Comparison of ENCODE assay signal across 12 mouse cellular contexts in the genomic region with DNA sequence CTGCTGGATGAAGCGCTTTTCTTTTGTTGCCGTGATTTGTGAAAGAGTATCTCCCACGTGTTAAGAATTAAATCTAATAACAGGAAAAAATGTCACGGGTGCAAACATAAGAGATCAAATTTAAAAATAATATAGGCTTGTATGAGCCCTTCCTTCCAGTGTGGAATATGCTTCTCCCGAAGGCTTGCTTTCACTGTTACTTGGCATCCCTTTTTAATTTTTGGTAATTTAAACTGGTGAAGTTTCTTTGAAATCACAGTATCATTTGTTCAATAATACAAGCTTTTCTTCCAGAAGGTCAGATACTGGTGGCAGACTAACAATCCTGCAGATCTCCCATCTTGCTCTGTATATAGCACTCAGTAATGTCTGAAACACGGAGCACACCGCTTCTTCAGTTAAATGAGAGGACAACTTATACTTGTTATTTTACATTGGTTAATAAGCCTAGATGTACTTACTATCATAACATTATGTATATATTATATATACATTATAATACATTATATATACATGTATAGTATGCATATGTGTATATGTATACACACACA.
A peak's percentile ranks its signal among the peaks of the same experiment; 100 is the strongest.
DNase-seq lines count a peak whose midpoint lies in the region; ATAC-seq and TF ChIP-seq lines count a peak whose summit lies in the region.
"Had no signal": no experiment of that assay in that cellular context is flagged by ENCODE, and none has a peak within 500 bp of the region (broad histone marks: within the 10 kb centered on the region; RNA-seq: fewer than 3 reads in every experiment).

No protein-coding gene starts in this region.

- peak overlapping the region; percentile 12; the same call in 1 of the 2 replicates for H3K9ac ChIP-seq in forebrain, embryonic 12.5 days
- H3K9ac ChIP-seq in hindbrain, embryonic 13.5 days: no peak overlapping the region
- H3K9ac ChIP-seq in midbrain, embryonic 14.5 days (replicated peaks; ENCODE audit: low read length): 0 out of 2 replicates have a peak overlapping the region, but pooled peaks have one; percentile 9

- no peak for TF ChIP-seq POLR2A in brain, embryonic 14.5 days (IDR thresholded peaks at IDR 0.05; ENCODE audit: borderline replicate concordance, extremely low read depth, insufficient read depth, insufficient read length, poor library complexity, severe bottlenecking)

- TF ChIP-seq CTCF in brain, embryonic 14.5 days (IDR thresholded peaks at IDR 0.05; ENCODE audit: borderline replicate concordance, extremely low read depth, insufficient read depth, insufficient read length): no peak
- TF ChIP-seq CTCF in gastrocnemius, adult 2 months (IDR thresholded peaks at IDR 0.05): no peak

- intact Hi-C loops in gastrocnemius, adult 2 months (cut with DNase I): no loop called here

- H3K4me2 ChIP-seq in forebrain, embryonic 12.5 days: peak overlapping the region; percentile 32
- H3K4me2 ChIP-seq in hindbrain, embryonic 13.5 days: peak overlapping the region; percentile 4; the same call in 1 of the 2 replicates
- peak overlapping the region; percentile 26 for H3K4me2 ChIP-seq in midbrain, embryonic 14.5 days (ENCODE audit: low read length)

- DNase-seq in brain, embryonic 14.5 days (ENCODE audit: low read depth): peak; percentile 29
- no peak for DNase-seq in midbrain, embryonic 14.5 days
- DNase-seq in cerebellum, adult 9-10 months: no peak
- no peak for DNase-seq in spleen, postnatal 10 days (ENCODE audit: low spot score in 2 of 2)
- DNase-seq in gastrocnemius, adult 2 months: no peak
- DNase-seq: adrenal gland, adult 8-10 months; lung, postnatal 14 days; thymus, postnatal 36 days had no signal

- no peaks in the 10 kb centered on the region for H3K9me3 ChIP-seq in forebrain, embryonic 12.5 days
- no peaks in the 10 kb centered on the region for H3K9me3 ChIP-seq in hindbrain, embryonic 13.5 days
- no peaks in the 10 kb centered on the region for H3K9me3 ChIP-seq in midbrain, embryonic 14.5 days (ENCODE audit: control insufficient read depth, low read length)

- H3K36me3 ChIP-seq in forebrain, embryonic 12.5 days (replicated peaks): no peaks in the 10 kb centered on the region
- H3K36me3 ChIP-seq in hindbrain, embryonic 13.5 days: no peaks in the 10 kb centered on the region
- H3K36me3 ChIP-seq in midbrain, embryonic 14.5 days (ENCODE audit: control insufficient read depth, insufficient read depth, low read length): no peaks in the 10 kb centered on the region

- 0 out of 2 replicates have a peak overlapping the region, but pooled peaks have one; percentile 19 for H3K27ac ChIP-seq in forebrain, embryonic 12.5 days
- H3K27ac ChIP-seq in hindbrain, embryonic 13.5 days: peak overlapping the region; percentile 73
- peak overlapping the region; percentile 69 for H3K27ac ChIP-seq in midbrain, embryonic 14.5 days (replicated peaks; ENCODE audit: low read depth, low read length)
- no peak overlapping the region for H3K27ac ChIP-seq in gastrocnemius, adult 2 months
- H3K27ac ChIP-seq: left cerebral cortex, adult 2 months had no signal

- no peaks in the 10 kb centered on the region for H3K27me3 ChIP-seq in forebrain, embryonic 12.5 days
- no peaks in the 10 kb centered on the region for H3K27me3 ChIP-seq in hindbrain, embryonic 13.5 days
- no peaks in the 10 kb centered on the region for H3K27me3 ChIP-seq in midbrain, embryonic 14.5 days (ENCODE audit: control insufficient read depth, insufficient read depth, low read length)

- H3K4me1 ChIP-seq in forebrain, embryonic 12.5 days: peaks cover 12% of the 10 kb centered on the region
- H3K4me1 ChIP-seq in hindbrain, embryonic 13.5 days (replicated peaks): peaks cover 14% of the 10 kb centered on the region
- 0 out of 2 replicates have a peak, but pooled peaks cover 7% of the 10 kb centered on the region for H3K4me1 ChIP-seq in midbrain, embryonic 14.5 days (ENCODE audit: control insufficient read depth, insufficient read depth, low read length)

- 46% methylated on average over 7 of the region's 7 CpGs for WGBS in forebrain, embryonic 12.5 days
- WGBS in hindbrain, embryonic 13.5 days: 54% methylated on average over 7 of the region's 7 CpGs
- WGBS in midbrain, embryonic 14.5 days: 40% methylated on average over 7 of the region's 7 CpGs

- peak; percentile 24 for ATAC-seq in forebrain, embryonic 12.5 days (ENCODE audit: low FRiP score)
- peak; percentile 75 for ATAC-seq in hindbrain, embryonic 13.5 days (ENCODE audit: low FRiP score)
- ATAC-seq in midbrain, embryonic 14.5 days (ENCODE audit: low FRiP score, low TSS enrichment): peak; percentile 11; the same call in 1 of the 2 replicates
- ATAC-seq: inflammation-experienced regulatory T-cells, adult 6 months had no signal

- H3K4me3 ChIP-seq in forebrain, embryonic 12.5 days (replicated peaks): no peak overlapping the region
- no peak overlapping the region for H3K4me3 ChIP-seq in hindbrain, embryonic 13.5 days
- H3K4me3 ChIP-seq in midbrain, embryonic 14.5 days (replicated peaks; ENCODE audit: low read depth, low read length): no peak overlapping the region
- no peak overlapping the region for H3K4me3 ChIP-seq in gastrocnemius, adult 2 months
- H3K4me3 ChIP-seq: left cerebral cortex, adult 2 months had no signal

Comparison
In these comparisons a context has a peak if more than half of its experiments do, and no peak if none do; other contexts are left out.
1. ATAC-seq: peak in every context shown above with its lines; median percentile 75 in hindbrain, embryonic 13.5 days; 24 in forebrain, embryonic 12.5 days; 11 in midbrain, embryonic 14.5 days.